Mouse (Mus musculus) cerebellum, adult 2 months (tissue): ENCODE measurements around the gene Col15a1. TPM values are rescaled to one million over a fixed set of nuclear protein-coding genes. Genes with fewer than 3 reads are reported as not detected.

ENCODE experiments used
- DNase-seq, 2 experiments: peaks; one replicate each; pipeline ENCODE4 v3.0.0; 2021
- H3K27ac ChIP-seq: fragments of 200-500 bp; 2 replicates; pipeline ENCODE4 v1.5.1; 2012; ENCODE audit warnings: low read length, control low read depth, inconsistent platforms; ENCODE audit not compliant: insufficient read depth
- H3K27me3 ChIP-seq: fragments of 200-500 bp; 2 replicates; pipeline ENCODE4 v1.6.1; 2012; ENCODE audit warnings: inconsistent platforms, mild to moderate bottlenecking, low read length, moderate library complexity; ENCODE audit not compliant: control insufficient read depth, insufficient read depth
- H3K4me1 ChIP-seq: fragments of 200-500 bp; 2 replicates; pipeline ENCODE4 v1.6.1; 2011; ENCODE audit warnings: low read length; ENCODE audit not compliant: control insufficient read depth, insufficient read depth
- H3K4me3 ChIP-seq: fragments of 200-500 bp; replicated peaks from 2 replicates; pipeline ENCODE3; 2011; ENCODE audit warnings: mild to moderate bottlenecking, low read depth, low read length, control low read depth; ENCODE audit not compliant: insufficient read depth
- CTCF ChIP-seq: fragments of 200-500 bp; IDR thresholded peaks from 2 replicates; pipeline ENCODE4 v1.5.1; 2011; ENCODE audit warnings: low read depth, mild to moderate bottlenecking, control low read depth, low read length, moderate library complexity, borderline replicate concordance; ENCODE audit not compliant: insufficient read depth
- POLR2A ChIP-seq: fragments of 200-500 bp; IDR thresholded peaks from 2 replicates; pipeline ENCODE4 v1.6.1; 2011; ENCODE audit warnings: low read length, control low read depth, borderline replicate concordance; ENCODE audit not compliant: insufficient read depth
- WGBS: fragments of 180-500 bp; shearing (Covaris S2); methylation state at CpG from one replicate; pipeline ENCODE4 v1.1.7; 2018; 5-methylcytosine and 5-hydroxymethylcytosine counted together
- polyA plus RNA-seq: library from polyadenylated mRNA; depleted of rRNA; stranded (reverse); fragments of >200 nt; gene quantifications from 2 replicates; pipeline ENCODE4 v1.2.3, GENCODE M21; 2012

The Col15a1 gene
- polyA plus RNA-seq, 1 experiment, result 3.9 TPM

DNA sequence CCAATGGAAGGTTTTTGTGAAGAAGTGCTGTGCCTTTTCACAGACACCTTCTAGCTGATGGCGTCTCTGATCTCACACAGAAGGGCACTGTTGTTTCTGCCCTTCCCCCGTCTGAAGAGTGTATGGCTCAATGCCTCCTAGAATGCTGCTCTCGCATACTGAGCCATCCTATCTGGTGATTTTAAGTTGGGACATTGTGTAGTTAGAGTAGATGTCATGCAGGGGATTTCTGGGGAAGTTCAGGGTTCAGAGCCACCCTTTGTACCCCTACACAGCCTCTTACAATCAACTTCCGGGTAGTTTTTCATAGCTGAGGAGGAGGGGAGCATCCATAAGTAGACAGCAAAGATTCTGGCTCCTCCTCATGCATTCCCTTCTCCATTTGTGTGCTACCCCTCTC lies 79.5 kb downstream of the Col15a1 start:
- Histone ChIP-seq H3K4me3 (no peak overlapping the region), H3K4me1 (peaks cover 24% of the 10 kb centered on the region), H3K27me3 (peaks cover 2% of the 10 kb centered on the region; the same call in 1 of the 2 replicates), H3K27ac (no peak overlapping the region)
- WGBS, result 78% methylated on average over 4 of the region's 4 CpGs
- no peak for DNase-seq
- TF ChIP-seq CTCF (no peak), POLR2A (no peak)

DNA sequence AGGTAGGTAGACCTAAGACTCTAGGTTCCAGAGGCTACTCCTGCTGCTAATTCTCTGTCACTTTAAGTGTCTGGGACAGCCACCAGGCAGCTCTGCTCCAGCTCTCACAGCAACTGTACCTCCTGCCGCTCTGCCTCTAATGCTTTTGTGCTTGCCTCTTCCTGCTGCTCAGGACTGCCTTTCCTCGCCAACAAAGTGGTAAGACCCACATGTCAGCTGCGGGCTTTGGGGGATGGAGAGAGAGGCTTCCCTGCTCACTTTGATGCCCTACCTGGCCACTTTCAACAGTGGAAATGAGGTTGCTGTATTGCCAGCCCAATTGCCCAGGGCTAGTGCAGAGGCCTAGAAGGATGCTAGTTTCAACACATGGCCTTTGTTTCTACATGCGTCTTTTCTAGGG lies 80.3 kb downstream of the Col15a1 start:
- TF ChIP-seq POLR2A (no peak), CTCF (no peak)
- 68% methylated on average over 4 of the region's 4 CpGs for WGBS
- Histone ChIP-seq H3K27ac (no peak overlapping the region), H3K27me3 (peaks cover 2% of the 10 kb centered on the region; the same call in 1 of the 2 replicates), H3K4me1 (peaks cover 31% of the 10 kb centered on the region), H3K4me3 (no peak overlapping the region)
- DNase-seq, result no peak

DNA sequence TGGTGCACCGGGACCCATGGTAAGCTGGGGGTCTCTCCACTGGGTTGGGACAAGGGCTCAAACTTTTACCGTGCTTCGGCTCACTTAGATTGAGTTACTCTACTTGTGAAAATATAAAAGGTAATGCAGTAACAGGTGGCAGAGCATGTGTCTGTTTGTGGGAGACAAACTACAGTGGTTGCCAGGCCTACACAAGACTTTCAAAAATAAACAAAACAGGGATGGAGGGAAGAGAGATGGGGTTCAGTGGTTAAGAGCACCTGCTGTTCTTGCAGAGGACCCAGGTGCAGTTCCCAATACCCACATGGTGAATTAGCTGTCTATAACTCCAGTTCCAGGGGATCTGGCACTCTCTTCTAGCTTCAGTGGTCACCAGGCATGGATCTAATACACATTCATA lies 81.6 kb downstream of the Col15a1 start:
- H3K4me1 ChIP-seq, result peaks cover 34% of the 10 kb centered on the region

DNA sequence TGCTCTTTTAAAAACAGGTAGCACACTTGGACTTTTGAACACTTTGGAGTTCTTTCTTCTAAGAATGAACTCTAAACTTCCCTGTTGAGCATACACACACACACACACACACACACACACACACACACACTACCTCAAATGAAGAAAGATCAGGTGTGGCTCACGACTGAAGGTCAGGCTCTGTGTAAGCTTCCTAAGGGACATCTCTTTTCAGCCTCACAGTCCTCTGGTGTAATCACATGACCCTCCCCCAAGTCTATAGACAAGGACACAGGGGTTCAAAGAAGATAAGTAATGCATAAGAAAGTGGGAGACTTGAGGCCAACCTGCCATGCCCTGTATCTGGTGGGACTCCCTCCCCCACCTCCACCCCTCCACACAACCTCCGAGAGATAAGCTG lies 82.5 kb downstream of the Col15a1 start:
- DNase-seq, result no peak
- Histone ChIP-seq H3K4me3 (no peak overlapping the region), H3K27ac (no peak overlapping the region), H3K27me3 (peaks cover 2% of the 10 kb centered on the region; the same call in 1 of the 2 replicates), H3K4me1 (peaks cover 33% of the 10 kb centered on the region)
- WGBS, result 87% methylated on average over 2 of the region's 2 CpGs
- TF ChIP-seq POLR2A, result no peak
- TF ChIP-seq CTCF, result no peak

More for the DNA sequence above, 81.6 kb downstream of the Col15a1 start:
- H3K27ac ChIP-seq, result no peak overlapping the region
- no peak for DNase-seq
- H3K27me3 ChIP-seq, result peaks cover 2% of the 10 kb centered on the region; the same call in 1 of the 2 replicates
- WGBS, result 96% methylated on average over 3 of the region's 3 CpGs
- TF ChIP-seq CTCF, result no peak
- TF ChIP-seq POLR2A, result no peak
- H3K4me3 ChIP-seq, result no peak overlapping the region

DNA sequence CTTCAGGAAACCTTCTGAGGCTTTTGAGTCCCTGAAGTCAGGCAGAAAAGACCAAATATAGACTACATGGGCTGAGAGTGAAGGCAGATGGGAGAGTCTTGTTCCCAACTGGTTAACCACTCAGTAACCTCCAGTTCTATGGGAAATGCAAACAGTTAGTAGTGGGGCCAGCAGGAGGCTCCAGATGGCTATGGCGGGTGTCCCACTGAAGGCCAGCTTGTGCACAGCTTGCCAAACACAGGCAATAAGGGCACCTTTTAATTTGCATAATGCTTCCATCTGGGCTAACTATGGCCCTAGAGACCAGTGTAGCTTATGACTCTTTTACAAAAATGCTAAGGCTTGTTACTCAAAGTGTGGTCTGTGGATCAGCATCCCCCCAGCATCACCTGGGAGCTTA lies 83.1 kb downstream of the Col15a1 start:
- Histone ChIP-seq H3K27me3 (no peaks in the 10 kb centered on the region; the same call in 1 of the 2 replicates), H3K4me3 (no peak overlapping the region), H3K4me1 (peaks cover 35% of the 10 kb centered on the region), H3K27ac (no peak overlapping the region)
- WGBS, result 7% methylated on average over 1 of the region's 1 CpGs
- no peak for TF ChIP-seq POLR2A
- TF ChIP-seq CTCF, result no peak
- peak; percentile 90 to 93 for DNase-seq

DNA sequence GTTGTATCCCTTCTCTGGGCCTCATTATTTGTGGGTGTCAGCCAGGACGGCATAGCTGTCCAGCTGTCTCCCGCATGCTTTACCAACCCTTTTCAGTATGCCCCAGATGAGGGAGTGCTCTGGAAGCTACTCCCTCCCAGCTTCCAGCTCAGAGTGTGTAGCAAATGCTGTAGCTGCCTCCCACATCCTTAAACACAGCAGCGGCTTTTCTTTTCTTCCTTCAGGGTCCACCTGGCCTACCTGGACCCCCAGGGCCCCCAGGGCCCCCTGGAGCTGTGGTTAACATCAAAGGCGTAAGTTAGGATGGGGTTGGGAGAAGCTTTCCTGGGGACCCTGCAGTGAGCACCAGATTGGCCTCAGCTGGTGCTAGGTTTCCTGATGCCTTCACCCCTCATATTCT lies 85.0 kb downstream of the Col15a1 start:
- DNase-seq, result no peak
- Histone ChIP-seq H3K27me3 (no peaks in the 10 kb centered on the region; the same call in 1 of the 2 replicates), H3K27ac (no peak overlapping the region)

DNA sequence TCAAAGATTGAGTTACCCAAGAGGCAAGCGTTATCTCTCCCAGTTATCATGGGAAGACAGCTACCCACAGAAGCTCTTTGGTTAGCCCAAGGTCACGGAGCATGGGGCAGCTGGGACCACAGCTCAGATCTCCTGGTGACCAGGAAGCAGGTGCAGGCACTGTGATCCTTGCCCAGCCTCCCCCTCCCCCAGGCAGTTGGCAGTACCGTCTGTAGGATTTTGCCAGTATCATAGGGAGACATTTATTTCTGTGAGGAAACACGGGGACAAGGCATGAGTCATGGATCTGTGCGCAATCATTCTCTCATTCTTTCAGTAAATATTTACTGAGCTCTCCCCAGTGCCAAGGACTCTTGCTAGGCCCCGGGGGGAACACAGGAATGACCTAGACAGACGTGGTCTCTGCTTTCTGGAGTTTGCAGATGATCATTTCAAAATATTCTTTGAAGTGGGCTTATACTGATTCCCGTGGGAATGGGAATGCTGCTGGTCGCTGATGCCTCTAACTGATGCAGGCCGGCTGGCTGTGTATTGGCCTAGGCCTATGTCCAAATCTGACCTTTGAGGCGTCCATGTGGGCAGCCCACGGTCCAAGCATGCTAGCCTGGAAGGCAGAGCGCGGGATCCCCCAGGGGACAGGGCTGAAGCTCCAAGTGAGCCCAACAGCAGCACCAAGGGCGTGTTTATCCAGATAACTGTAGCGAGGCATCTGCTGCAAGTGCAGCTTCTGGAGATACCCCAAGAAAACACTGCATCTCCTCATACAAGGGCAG lies 86.0 kb downstream of the Col15a1 start:
- peak; percentile 88 to 93 for DNase-seq
- WGBS, result 19% methylated on average over 16 of the region's 16 CpGs
- Histone ChIP-seq H3K4me3 (no peak overlapping the region), H3K4me1 (peaks cover 36% of the 10 kb centered on the region), H3K27ac (0 out of 2 replicates have a peak overlapping the region, but pooled peaks have one; percentile 31), H3K27me3 (no peaks in the 10 kb centered on the region; the same call in 1 of the 2 replicates)
- TF ChIP-seq POLR2A (no peak), CTCF (no peak)

More for the DNA sequence above, 85.0 kb downstream of the Col15a1 start:
- Histone ChIP-seq H3K4me3 (no peak overlapping the region), H3K4me1 (peaks cover 36% of the 10 kb centered on the region)
- TF ChIP-seq POLR2A (no peak), CTCF (no peak)
- WGBS, result 66% methylated on average over 4 of the region's 4 CpGs
